Mouse (Mus musculus) forebrain, embryonic 14.5 days (tissue): ENCODE data around the gene Ankrd27. TPM values are rescaled to one million over a fixed set of nuclear protein-coding genes. Genes with fewer than 3 reads are reported as not detected.

Experiments
- ATAC-seq: fragments of 200-750 bp; cut with Nextera tagmentation; 2 replicates; pipeline ENCODE4 v1.8.0; 2017; ENCODE audit warnings: mild to moderate bottlenecking, moderate library complexity
- DNase-seq: peaks from one replicate; pipeline ENCODE4 v3.0.0-alpha.2; 2015; ENCODE audit warnings: low spot score
- H3K27ac ChIP-seq: fragments of 300-500 bp; sonication (generic); 2 replicates; pipeline ENCODE4 v1.5.1; 2014; ENCODE audit warnings: low read depth, mild to moderate bottlenecking, control low read depth, low read length, moderate library complexity
- H3K27me3 ChIP-seq: fragments of 300-500 bp; sonication (generic); replicated peaks from 2 replicates; pipeline ENCODE4 v1.6.1; 2014; ENCODE audit warnings: low read length, control low read depth, mixed read lengths; ENCODE audit not compliant: control insufficient read depth, insufficient read depth
- H3K36me3 ChIP-seq: fragments of 300-500 bp; sonication (generic); 2 replicates; pipeline ENCODE4 v1.6.1; 2014; ENCODE audit warnings: low read length, control low read depth; ENCODE audit not compliant: control insufficient read depth, insufficient read depth
- H3K4me1 ChIP-seq: fragments of 300-500 bp; sonication (generic); 2 replicates; pipeline ENCODE4 v1.6.1; 2014; ENCODE audit warnings: antibody characterized with exemption, low read length, control low read depth; ENCODE audit not compliant: control insufficient read depth, insufficient read depth
- H3K4me2 ChIP-seq: fragments of 300-500 bp; sonication (generic); 2 replicates; pipeline ENCODE4 v1.6.1; 2014; ENCODE audit warnings: mild to moderate bottlenecking, control low read depth, low read length
- H3K4me3 ChIP-seq: fragments of 300-500 bp; sonication (generic); 2 replicates; pipeline ENCODE4 v1.5.1; 2014; ENCODE audit warnings: low read depth, low read length, control low read depth
- H3K9ac ChIP-seq: fragments of 300-500 bp; sonication (generic); 2 replicates; pipeline ENCODE4 v1.6.1; 2014; ENCODE audit warnings: mild to moderate bottlenecking, low read length, control low read depth, moderate library complexity
- H3K9me3 ChIP-seq: fragments of 300-500 bp; sonication (generic); replicated peaks from 2 replicates; pipeline ENCODE4 v1.6.1; 2016; ENCODE audit warnings: low read length, control low read depth, mixed read lengths; ENCODE audit not compliant: control insufficient read depth
- WGBS: fragments of 180-500 bp; shearing (Covaris S2); extraction: QIAGEN DNeasy Blood & Tissue Kit; methylation state at CpG from one replicate; pipeline ENCODE4 v1.1.7; 2014; 5-methylcytosine and 5-hydroxymethylcytosine counted together
- polyA plus RNA-seq: library from polyadenylated mRNA; unstranded; fragments of >200 nt; fragmentation: Nextera tagmentation; extraction: Ambion mirVana; gene quantifications from 2 replicates; pipeline ENCODE4 v1.2.1, GENCODE M21; 2014

The Ankrd27 gene
- 21.8 and 26.3 TPM in 2 replicates for polyA plus RNA-seq

GRCm38 (mm10) chr7:35586055-35586905 is at the start of gene Ankrd27:
Gene Ankrd27, plus strand, starts transcription at chr7:35586244.
- WGBS: under 1% methylated on average over 49 of the region's 49 CpGs
- H3K9me3 ChIP-seq: no peaks in the 10 kb centered on the region
- peak within 1 kb of the TSS; percentile 76 for H3K9ac ChIP-seq
- no peak within 1 kb of the TSS; the same call in 1 of the 2 replicates for H3K27ac ChIP-seq
- no peaks in the 10 kb centered on the region for H3K36me3 ChIP-seq
- DNase-seq: peak; percentile 98
- H3K4me2 ChIP-seq: peak within 1 kb of the TSS; percentile 99
- peaks cover 29% of the 10 kb centered on the region for H3K27me3 ChIP-seq
- peak; percentile 99 for ATAC-seq
- H3K4me3 ChIP-seq: peak within 1 kb of the TSS; percentile 77
- peaks cover 9% of the 10 kb centered on the region for H3K4me1 ChIP-seq

GRCm38 (mm10) chr7:35537562-35537961 is 48.5 kb upstream of the Ankrd27 start, which contains the start of gene Tdrd12:
Gene Tdrd12, minus strand, starts transcription at chr7:35537745.
- Histone ChIP-seq H3K4me3 (no peak within 1 kb of the TSS), H3K27ac (no peak within 1 kb of the TSS), H3K4me1 (no peaks in the 10 kb centered on the region), H3K36me3 (no peaks in the 10 kb centered on the region), H3K4me2 (no peak within 1 kb of the TSS), H3K9ac (no peak within 1 kb of the TSS), H3K9me3 (no peaks in the 10 kb centered on the region), H3K27me3 (no peaks in the 10 kb centered on the region)
- ATAC-seq (no peak), DNase-seq (no peak)
- 97% methylated on average over 17 of the region's 17 CpGs for WGBS

GRCm38 (mm10) chr7:35545881-35546280 is 40.2 kb upstream of the Ankrd27 start:
- 32% methylated on average over 4 of the region's 4 CpGs for WGBS
- ATAC-seq: peak; percentile 54
- H3K4me3 ChIP-seq: no peak overlapping the region
- H3K36me3 ChIP-seq: peaks cover 26% of the 10 kb centered on the region
- H3K9ac ChIP-seq: no peak overlapping the region
- H3K27ac ChIP-seq: no peak overlapping the region
- DNase-seq: peak; percentile 83
- H3K4me2 ChIP-seq: no peak overlapping the region
- no peaks in the 10 kb centered on the region for H3K27me3 ChIP-seq
- H3K9me3 ChIP-seq: no peaks in the 10 kb centered on the region
- no peaks in the 10 kb centered on the region for H3K4me1 ChIP-seq

GRCm38 (mm10) chr7:35553751-35554604 is 32.1 kb upstream of the Ankrd27 start:
- peak overlapping the region; percentile 11; the same call in 1 of the 2 replicates for H3K27ac ChIP-seq

GRCm38 (mm10) chr7:35554605-35555175 is 31.4 kb upstream of the Ankrd27 start:
- Histone ChIP-seq H3K9me3 (no peaks in the 10 kb centered on the region), H3K9ac (peak overlapping the region; percentile 91), H3K4me1 (no peaks in the 10 kb centered on the region), H3K36me3 (peaks cover 16% of the 10 kb centered on the region), H3K27me3 (no peaks in the 10 kb centered on the region), H3K4me2 (peak overlapping the region; percentile 93), H3K27ac (peak overlapping the region; percentile 92), H3K4me3 (peak overlapping the region; percentile 77)
- ATAC-seq: peak; percentile 16; the same call in 1 of the 2 replicates
- 4% methylated on average over 28 of the region's 28 CpGs for WGBS
- DNase-seq: peak; percentile 57

More at GRCm38 (mm10) chr7:35553751-35554604, 32.1 kb upstream of the Ankrd27 start:
- Histone ChIP-seq H3K9ac (peak overlapping the region; percentile 91; the same call in 1 of the 2 replicates), H3K36me3 (peaks cover 20% of the 10 kb centered on the region), H3K4me3 (peak overlapping the region; percentile 77), H3K27me3 (no peaks in the 10 kb centered on the region), H3K4me1 (no peaks in the 10 kb centered on the region), H3K9me3 (no peaks in the 10 kb centered on the region), H3K4me2 (peak overlapping the region; percentile 93)
- ATAC-seq (no peak), DNase-seq (peak; percentile 52)
- WGBS: 63% methylated on average over 10 of the region's 10 CpGs

- no peaks in the 10 kb centered on the region for H3K27me3 ChIP-seq
- peak; percentile 94 for ATAC-seq
- under 1% methylated on average over 93 of the region's 93 CpGs for WGBS
Measured at GRCm38 (mm10) chr7:35555224-35556204, 30.5 kb upstream of the Ankrd27 start.

GRCm38 (mm10) chr7:35556205-35556603 is 29.8 kb upstream of the Ankrd27 start, which contains the start of gene Nudt19:
Gene Nudt19, minus strand, starts transcription at chr7:35556304.
- H3K27ac ChIP-seq: peak within 1 kb of the TSS; percentile 92
- no peaks in the 10 kb centered on the region for H3K4me1 ChIP-seq
- ATAC-seq (no peak), DNase-seq (no peak)
- H3K9me3 ChIP-seq: no peaks in the 10 kb centered on the region
- H3K9ac ChIP-seq: peak within 1 kb of the TSS; percentile 91
- peak within 1 kb of the TSS; percentile 77 for H3K4me3 ChIP-seq
- WGBS: 65% methylated on average over 4 of the region's 4 CpGs
- 0 out of 2 replicates have a peak, but pooled peaks cover 4% of the 10 kb centered on the region for H3K36me3 ChIP-seq
- H3K27me3 ChIP-seq: no peaks in the 10 kb centered on the region
- H3K4me2 ChIP-seq: peak within 1 kb of the TSS; percentile 93

More at GRCm38 (mm10) chr7:35555224-35556204, 30.5 kb upstream of the Ankrd27 start:
- no peaks in the 10 kb centered on the region for H3K4me1 ChIP-seq
- DNase-seq: peak; percentile 94
- H3K9ac ChIP-seq: peak overlapping the region; percentile 91
- H3K27ac ChIP-seq: peak overlapping the region; percentile 92
- H3K4me2 ChIP-seq: peak overlapping the region; percentile 93
- no peaks in the 10 kb centered on the region for H3K9me3 ChIP-seq
- peak overlapping the region; percentile 77 for H3K4me3 ChIP-seq
- H3K36me3 ChIP-seq: peaks cover 10% of the 10 kb centered on the region
